Mouse (Mus musculus) B cell, adult 62 days (primary cell): ENCODE data around the gene Gm12887. TPM values are rescaled to one million over a fixed set of nuclear protein-coding genes. Genes with fewer than 3 reads are reported as not detected.

ENCODE experiments used
- total RNA-seq: library from RNA; stranded (reverse); gene quantifications from 4 replicates; pipeline ENCODE4 v1.2.4, GENCODE M21; 2023

The Gm12887 gene
- total RNA-seq = not detected in 4 replicates

DNA sequence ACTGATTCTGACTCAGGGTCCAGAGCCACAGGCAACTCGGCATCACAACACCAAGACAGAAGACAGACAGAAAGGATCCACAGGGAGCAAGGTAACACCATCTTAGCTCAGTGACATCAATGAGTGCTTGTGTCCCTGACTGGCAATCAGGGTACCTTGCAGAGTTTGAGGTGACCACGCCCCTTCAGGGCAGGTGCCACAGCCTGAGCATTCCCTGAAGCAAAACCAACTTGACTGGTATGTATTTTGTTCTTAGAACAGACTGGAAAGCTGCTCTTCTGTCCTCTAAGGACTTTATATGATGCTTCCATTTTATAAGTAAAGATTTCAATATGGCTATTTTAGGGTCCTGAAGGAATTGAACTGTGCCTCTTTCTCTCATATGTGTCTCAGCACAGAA is at the start of gene Gm12887:
TSS of gene Gm12887 (minus strand) at position 101 of the 400 bp plus-strand sequence.

Other genes with a start within 250 kb of the Gm12887 start
- not detected in 4 replicates for gene Gm12886, start 199.0 kb downstream of the Gm12887 start, total RNA-seq